Mouse (Mus musculus): ENCODE data around the gene Plpp1.

The Plpp1 gene

DNA sequence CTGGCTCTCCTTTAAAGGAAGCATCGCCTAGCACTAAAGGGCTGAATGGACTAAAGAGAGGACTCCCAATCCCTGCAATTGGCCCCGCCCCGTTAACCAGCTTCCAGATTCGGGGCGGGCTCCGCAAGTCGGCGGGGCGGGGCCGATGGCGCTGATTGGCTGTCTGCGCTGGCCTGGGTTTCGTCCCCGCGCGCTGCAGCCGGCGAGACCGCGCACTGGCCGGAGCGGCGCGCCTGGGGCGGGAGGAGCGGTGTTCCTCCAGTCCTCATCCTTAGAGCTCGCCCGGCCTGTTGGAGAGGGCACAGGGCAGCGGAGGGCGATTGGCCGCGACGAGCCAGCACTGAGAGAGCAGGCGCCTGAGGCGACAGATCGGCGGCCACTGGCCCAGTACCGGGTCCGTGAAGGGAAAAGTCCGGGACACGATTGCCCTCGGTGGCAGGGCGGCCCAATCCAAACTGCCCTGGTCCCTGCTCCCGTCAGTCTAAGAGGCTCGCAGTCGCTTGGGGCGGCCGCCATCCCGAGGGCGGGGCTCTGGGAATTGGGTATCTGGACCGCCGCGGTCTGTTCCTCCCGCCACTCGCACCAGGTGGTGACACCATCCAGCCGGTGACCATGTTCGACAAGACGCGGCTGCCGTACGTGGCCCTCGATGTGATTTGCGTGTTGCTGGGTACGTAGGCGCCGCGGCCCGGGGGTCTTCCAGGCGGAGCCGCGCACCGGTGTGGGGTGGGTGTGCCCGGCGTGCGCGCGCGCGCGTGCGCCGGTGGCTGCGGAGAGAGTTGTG lies at the start of gene Plpp1:
Plpp1 (plus strand) TSS at position 196 of the 784 bp plus-strand sequence.
- peak; percentile 98 for DNase-seq (ENCODE audit: low spot score)

DNA sequence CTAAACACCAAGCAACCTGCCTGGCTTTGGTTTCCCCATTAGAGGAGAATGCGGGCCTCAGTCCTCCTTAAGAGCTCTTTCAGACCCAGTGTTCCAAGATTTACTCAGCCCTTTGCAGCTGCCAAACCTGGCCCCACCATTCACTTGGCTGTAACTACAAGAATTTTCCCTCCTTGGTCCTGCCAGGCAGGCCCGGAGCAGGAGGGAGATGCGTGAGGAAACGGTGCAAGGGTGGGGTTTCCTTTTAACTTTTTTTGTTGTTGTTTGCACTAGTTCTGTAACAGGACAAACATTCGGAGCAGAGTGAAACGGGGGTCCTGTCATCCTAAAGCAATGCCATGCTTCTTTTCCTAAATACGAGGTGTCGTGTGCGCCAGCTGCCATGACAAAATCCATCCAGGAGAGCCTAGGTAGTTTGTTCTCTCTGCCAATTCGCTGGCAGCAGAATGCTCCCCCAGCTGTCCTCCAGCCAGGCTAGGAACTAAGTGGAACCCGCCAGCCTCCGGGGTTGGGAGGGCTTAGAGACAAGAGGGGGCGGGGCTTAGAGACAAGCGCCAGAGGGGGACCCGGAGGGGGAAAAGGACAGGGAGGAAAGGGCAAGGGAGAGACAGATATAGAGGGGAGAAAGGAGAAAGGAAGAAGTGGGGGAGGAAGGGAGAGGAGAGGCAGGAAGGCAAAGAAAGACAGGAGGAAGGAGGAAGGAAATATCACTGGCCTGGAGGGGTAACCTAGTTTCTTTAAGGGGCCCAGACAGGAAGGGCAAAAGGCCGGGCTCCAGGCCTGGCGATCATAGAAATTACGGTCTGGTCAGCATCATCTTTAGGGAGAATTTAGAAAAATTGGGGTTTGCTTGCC lies 48.9 kb upstream of the Plpp1 start:
- DNase-seq (ENCODE audit: low spot score) = peak; percentile 73

DNA sequence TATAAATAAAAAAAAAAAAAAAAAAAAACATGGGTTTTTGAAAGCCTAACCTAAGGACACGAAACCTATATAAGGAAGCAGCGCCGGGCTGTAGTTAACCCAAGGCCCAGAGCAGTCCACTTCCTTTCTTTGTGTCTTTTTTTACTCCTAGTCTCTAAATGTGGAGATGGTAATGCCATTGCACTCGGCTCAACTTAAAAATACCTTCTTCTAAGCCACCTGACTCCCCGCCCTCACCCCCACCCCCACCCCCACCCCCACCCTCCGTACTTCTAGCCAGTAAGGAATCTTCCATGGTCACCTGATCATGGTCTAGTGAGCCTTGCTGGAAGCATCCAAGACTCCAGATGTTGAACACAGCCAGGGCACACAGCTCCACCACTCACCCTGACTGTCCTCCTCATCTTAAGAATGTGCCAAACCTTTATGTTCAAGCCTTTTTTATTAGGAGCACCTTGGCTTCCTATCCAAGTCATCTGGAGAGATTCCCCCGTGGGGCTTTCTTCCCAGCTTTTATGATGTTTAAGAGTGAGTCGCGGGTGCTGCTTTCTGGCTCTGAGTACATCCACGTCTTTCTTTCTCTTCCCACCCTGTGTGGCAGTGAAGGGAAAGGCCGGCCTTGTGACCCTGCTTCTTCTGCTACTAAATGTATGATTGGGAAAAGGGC lies 48.1 kb upstream of the Plpp1 start:
- DNase-seq (ENCODE audit: low spot score) = peak; percentile 47

DNA sequence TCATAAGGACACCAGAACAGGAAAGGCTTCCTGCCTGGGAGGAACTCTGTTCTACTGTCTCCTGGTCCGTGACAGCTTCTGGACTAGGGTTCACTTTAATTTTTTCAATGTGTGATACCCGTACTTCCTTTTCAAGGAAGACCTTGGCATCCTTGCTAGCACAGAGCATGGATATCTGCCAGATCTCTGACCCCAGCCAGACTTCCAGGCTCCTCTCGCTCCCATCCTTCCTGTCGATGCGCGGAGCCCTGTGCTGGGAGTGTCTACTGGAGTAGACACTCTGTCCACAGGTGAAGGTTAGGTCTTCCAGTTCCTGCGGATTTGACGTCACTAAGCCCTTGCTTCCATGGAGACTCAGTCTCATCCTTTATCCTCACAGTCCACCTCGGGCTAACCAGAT lies 47.1 kb upstream of the Plpp1 start:
- peak; percentile 68 for DNase-seq (ENCODE audit: low spot score)

DNA sequence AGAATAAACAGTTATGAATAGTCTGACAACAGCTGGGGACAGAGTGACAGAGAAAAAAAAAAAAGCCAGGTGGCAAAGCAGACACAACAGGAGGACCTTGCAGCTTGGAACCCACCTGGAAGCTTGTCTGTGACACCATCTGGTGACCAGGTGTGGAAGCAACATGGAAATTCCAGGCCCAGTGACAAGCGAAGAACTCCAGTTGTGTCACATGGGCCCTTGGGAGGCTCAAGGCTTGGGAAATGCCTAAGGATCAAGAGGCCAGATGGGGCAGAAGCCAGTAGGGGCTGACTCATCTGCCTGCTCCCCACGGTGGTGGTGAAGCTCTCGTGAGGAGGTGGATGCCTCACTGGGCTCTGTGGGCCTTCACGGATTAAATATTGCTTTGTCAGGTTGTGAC lies 45.7 kb upstream of the Plpp1 start:
- DNase-seq (ENCODE audit: low spot score) = peak; percentile 83

DNA sequence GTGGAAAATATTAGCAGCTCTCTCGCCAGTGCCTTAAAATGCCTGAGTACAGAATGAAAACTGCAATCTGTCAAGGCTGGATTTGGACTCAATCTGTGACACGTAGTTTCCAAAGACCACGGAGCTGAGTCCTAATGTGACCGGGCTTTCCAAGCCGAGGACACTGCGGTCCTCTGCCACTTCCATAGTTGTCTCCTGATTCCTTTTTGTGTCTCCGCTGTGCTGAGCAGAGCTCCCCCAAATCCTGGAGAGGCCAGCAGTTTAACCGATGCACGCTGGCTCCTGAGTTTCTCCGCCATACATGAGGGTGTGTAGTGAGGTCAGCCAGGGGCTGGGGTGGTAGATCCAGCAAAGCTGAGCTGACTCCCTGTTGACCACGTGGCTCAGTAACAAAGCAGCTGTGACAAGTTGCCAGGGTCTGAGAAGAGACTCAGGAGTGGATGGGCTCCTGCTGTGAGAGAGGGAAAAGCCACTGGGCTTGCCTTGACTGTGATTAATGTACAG lies 45.0 kb upstream of the Plpp1 start:
- peak; percentile 56 for DNase-seq (ENCODE audit: low spot score)

DNA sequence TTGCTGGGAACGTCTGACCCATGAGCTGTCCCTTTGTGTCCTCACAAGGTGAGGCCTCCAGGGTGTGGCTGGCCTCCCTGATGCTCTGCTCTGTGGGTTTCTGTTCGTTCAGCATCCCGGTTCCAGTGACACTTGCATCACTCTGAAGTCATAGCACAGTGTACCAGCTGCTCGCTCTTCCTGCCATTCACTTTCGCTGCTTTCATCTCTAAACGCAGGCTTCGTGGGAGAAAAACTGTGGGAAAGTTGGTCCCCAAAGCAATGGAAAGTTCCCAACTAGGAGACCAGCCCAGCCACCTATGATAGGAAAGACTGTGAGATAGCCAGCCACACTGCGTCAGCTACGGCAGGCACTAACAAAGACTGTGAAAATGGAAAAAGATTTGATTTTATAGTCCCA lies 43.2 kb upstream of the Plpp1 start:
- no peak for DNase-seq (ENCODE audit: low spot score)

DNA sequence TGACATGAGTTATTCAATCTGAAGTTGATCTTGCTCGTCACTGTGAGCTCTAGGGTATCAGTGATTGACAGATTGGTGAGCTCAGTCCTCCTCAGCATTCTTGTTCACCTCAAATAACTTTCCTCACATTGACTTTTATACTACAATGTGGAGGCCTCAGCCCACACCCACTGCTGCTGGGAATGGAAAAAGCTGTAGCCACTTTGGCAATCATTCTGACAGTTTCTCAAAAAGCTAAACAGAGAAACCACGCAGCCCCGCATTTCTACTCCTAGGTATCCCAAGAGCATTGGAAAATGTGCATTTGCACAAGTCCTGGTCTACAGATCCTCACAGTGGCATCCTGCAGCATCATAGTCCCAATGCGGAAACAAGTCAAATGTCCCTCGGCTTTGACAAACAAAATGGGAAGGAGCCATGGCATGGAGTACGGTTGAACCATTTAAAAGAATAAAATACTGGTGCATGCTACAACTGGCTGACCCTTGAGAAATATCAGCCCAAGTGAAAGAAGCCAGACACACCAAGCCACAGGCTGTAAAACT lies 42.0 kb upstream of the Plpp1 start:
- no peak for DNase-seq (ENCODE audit: low spot score)

DNA sequence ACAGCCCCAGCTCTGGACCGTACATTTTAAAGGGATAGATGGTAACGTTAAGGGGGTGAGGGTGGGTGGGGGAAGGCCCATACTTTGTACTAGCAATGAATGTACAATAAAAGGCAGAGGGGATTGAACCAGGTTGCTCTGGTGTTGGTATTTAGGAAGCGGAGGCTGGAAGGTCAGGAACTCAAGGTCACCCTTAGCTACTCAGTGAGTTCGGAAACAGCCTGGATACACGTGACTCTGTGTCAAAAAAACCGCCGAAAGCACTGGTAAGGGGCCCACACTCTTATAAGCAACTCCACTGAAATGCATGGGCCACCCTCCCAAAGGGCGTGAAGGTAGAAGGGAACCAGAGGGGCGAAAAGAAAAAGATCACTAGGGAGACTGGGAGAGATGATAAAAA lies 41.2 kb upstream of the Plpp1 start:
- no peak for DNase-seq (ENCODE audit: low spot score)

DNA sequence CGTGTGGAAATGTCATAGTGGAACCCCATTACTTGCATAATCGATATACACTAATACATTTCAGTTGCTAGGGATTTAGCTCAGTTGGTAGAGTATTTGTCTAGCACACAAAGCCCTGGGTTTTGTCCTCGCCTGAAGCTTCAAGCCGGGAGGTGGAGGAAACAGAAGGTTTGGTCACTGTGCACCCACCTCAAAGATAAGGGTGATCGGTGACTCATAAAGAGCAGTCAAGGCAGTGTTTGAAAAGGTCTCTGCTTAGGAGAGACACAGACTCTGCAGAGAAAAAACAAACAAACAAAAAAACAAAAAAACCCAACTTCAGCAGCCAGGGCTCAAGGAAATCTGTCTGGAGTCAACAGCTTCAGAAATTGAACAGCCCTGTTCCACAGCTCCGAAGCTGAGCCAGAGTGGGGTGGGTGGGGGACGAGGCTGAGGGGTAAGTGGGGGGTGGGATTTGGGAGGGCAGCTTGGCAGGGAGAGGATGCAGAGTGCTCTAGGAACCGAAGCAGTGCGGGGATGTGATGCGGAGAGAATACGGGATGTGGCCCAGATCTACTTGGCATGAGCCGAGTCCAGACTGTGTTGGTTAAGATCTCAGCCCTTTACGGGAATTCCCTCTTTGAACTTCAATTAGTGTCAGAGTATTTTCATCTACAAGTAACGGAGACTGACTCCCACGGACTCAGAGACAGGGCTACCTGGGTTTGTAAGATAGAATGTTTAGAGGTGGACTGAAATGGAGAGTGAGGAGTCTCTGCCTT lies 40.6 kb upstream of the Plpp1 start:
- peak; percentile 51 for DNase-seq (ENCODE audit: low spot score)

DNA sequence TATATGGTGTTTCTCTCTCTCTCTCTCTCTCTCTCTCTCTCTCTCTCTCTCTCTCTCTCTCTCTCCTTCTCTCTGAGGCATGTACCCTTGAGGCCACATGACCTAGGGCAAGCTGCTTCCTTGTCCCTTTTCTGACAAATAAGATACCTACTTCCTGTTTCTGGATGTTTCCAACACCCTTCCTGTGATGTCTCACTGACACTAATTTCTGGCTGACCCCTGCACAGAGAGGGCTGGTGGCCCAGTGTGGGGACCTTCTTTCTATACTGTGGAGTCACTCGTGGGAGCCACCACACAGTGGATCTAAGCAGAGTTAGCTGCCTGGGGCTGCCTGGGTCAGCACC lies 40.1 kb upstream of the Plpp1 start:
- peak; percentile 28 for DNase-seq (ENCODE audit: low spot score)

DNA sequence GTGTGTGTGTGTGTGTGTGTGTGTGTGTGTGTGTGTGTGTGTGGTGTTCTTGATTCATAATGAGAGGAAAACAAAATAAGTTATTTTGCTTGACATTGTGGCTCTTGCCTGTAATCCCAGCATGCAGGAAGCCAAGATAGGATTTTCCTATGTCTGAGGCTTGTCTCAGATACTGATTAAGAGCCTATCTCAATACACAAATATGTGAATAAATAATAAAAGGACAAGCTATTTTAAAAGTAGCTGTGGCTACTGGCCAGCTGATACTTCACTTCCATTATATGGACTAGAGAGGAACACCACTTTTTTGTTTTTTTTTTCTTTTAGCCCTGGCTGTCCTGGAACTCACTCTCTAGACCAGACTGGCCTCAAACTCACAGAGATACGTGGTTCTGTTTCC lies 38.8 kb upstream of the Plpp1 start:
- no peak for DNase-seq (ENCODE audit: low spot score)

DNA sequence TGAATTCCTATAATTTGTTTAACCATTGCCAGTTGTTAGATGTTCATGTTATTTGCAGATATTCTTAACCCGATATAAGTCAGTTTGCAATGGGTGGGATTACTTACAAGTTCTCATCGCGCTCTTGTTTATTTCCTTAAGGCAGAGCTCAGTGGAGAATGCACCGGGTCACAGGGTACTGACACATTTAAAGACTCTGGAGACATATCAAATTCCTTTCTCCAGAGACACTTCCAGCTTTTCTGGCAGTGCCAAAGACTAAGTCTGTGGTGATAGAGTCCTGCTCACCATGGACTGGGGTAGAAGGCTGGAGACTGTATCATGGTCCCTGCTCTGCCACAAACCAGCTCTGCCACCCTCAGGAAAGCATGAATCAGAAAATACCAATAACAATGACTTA lies 38.0 kb upstream of the Plpp1 start:
- no peak for DNase-seq (ENCODE audit: low spot score)

DNA sequence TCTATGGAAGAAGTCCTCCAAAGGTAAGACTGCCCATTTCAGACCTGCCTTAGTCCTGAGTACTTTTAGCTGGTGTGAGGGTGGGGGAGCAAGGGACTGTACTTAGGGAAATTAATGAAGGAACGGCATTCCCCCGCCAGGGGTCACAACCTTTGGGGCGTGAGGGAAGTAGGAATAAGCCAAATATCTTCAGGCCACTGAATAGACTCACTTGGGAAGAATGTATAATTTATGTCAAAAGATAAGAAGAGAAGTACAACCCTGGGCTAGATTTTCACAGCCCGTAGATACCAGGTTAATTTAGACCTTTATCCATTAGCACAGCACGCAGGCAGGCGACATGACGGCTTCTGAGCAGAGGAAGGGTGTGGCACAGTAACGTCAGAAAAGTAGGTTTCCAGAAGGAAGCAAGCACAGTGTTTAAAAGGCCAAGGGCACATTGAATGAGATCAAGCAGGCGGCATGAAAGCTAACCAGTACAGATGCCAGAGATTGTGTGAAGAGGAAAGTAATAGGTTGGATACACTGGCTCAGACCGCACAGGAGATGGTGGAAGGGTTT lies 37.0 kb upstream of the Plpp1 start:
- no peak for DNase-seq (ENCODE audit: low spot score)

DNA sequence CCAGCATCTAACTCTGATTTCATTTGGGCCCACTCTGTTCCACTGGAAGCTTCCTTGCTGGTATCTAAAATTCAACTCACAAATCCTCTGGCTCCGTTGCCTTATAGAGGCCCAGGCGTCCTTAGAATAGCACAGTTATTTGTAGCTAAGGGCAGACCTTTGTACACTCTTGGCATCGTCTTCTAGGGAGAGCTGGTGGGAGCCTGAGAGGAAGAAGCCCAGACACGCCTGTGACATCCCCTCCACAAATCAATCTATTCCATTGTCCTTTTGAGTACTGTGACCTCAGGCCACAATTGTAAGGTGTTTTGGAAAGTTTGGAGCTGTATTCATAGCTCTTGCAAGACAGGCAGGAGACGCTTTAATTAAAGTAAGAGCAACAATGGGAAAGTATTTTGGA lies 36.0 kb upstream of the Plpp1 start:
- no peak for DNase-seq (ENCODE audit: low spot score)

DNA sequence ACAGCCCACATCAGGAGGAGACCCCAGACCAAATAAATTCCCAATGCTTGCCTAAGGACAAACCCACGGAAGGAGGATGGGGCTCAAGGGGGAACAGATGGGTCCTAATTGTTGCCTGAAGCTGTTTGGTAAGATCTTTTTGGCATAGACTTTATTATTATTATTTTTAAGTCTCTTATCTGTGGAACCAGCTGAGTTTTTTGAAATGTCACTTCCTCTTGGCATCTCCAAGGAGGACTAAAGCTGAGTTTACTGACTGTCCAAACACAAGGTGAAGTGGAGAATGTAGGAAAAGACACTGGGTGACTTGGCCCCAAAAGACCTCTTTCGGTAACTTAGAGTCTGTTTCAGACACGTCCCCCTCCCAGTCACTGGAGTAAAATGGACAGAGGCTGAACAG lies 34.9 kb upstream of the Plpp1 start:
- no peak for DNase-seq (ENCODE audit: low spot score)

DNA sequence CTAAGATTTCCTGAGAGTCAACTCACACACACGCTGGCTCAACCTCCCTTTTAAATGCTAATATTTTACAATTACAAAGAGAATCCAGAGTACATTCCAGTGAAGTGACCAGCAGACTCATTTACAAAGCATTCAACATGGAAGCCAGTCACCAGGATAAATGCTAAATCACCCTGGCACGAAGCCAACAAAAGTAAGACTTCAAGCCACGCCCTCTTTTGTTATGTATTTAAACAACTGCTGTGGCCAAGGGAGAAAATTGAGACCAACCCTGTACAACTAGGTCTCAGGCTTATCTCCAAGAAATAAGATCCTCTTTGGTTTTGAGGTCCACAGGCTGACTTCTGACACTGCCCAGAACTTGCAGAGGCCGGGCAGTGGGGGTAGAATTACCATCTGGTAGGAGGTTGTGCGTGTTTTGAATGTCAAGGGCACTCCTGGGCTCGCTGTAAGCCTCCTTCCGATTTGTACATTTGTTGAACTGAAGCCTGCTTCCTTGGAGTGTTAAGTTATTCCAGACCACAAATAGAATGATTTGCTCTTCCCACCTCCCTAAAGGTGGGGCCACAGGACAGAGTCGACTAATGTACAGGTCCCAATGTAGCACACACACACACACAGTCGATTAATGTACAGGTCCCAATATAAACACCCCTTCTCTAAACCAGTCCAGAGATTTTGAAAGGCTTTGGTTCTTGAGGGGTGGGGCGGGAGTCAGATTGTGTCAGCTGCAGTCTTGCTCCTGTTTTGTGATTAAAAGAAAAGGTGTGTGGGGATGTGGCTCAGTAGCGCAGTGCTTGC lies 29.9 kb upstream of the Plpp1 start:
- DNase-seq (ENCODE audit: low spot score) = peak; percentile 69

DNA sequence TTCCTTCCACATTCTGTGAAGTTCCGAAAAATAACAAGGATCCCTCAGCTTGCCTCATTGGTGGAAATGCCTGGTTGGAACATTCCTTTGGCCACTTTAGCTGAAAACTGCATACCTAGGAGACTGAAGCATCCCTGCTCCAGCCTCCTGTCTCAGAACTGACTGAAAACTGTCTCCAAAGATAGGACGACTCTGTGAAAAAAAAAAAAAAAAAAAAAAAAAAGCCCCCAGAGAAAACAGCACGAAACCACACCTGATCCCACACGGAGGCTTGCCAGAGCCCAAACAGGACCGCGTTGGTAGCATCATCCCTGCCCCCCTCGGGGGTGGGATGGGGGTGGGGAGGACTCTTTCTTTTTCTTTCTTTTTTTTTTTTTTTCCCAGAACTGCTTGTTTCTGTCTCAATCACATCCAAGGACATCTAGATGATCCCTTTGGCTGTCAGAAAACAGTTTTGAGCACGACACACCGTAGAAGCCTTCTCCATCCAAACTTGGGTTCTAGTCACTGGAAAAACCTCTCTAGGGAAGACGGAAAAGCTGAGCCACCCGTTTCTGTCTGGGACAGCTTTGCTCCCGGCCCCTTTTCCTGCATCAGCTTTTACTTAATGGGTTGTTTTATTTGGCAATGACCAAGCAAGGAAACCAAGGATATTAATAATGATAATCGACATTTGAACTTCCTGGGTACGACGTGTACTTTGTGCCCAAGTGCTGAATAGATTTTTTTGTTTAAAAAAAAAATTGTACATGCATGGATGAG lies 29.0 kb upstream of the Plpp1 start:
- peak; percentile 53 for DNase-seq (ENCODE audit: low spot score)

DNA sequence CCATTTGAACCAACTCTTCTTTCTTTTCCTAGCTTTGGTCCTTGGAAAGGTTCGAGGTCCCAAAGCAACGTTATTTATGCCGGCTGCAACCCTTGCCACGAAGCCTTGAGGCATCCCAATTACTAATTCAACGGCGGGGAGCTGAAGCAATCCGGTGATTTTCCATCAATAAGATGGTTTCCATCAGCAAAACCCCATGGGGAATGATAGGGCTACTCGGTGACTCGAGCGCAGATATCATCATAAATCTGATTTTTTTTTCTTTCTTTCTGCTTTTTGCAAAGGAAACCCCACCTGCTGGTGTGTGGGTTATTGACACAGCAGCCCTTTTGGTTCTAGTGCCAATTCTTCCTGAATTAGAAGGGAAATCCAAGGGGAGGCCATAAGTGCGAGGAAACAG lies 28.3 kb upstream of the Plpp1 start:
- peak; percentile 63 for DNase-seq (ENCODE audit: low spot score)

DNA sequence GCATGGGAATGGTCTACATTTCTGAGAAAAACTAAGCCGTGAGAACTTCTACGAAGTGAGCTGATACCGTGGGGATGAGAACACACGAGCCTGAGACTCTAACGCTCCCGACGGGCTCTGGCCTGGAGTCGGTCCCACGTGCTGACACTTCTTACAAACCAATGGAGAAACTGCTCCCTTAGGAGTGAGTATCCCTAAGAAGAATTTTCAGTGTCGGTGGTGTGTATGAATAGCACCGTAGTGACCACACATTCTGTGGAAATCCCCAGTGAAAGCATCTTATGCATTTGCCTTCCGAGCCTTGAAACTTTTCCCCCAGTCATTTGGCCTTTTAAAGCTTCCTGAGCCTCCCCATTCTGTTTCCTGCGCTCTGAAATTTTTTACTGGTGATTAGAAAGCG lies 27.7 kb upstream of the Plpp1 start:
- DNase-seq (ENCODE audit: low spot score) = no peak
